Mouse (Mus musculus) megakaryocyte, embryonic 14.5 days (primary cell): ENCODE data around the gene Prps1l3.
"Not testable (repeated sequence)": the region's sequence is repeated elsewhere in the genome, so short reads cannot be mapped to it uniquely, and the experiment has no call there.

Source experiments
- FLI1 ChIP-seq: IDR thresholded peaks from 2 replicates; pipeline ENCODE4 v1.6.1; 2012; ENCODE audit warnings: low read length, inconsistent platforms, mixed read lengths
- GATA1 ChIP-seq: IDR thresholded peaks from 3 replicates; pipeline ENCODE4 v1.6.1; 2012; ENCODE audit warnings: mixed read lengths, low read length, inconsistent platforms, borderline replicate concordance

GRCm38 (mm10) chr12:57212463-57212862 is 17.7 kb upstream of the Prps1l3 start:
- TF ChIP-seq GATA1, FLI1: not testable (repeated sequence)
